Mouse (Mus musculus) lung, embryonic 14.5 days (tissue): ENCODE results near the gene Col4a4. TPM values are rescaled to one million over a fixed set of nuclear protein-coding genes. Genes with fewer than 3 reads are reported as not detected.

Source experiments
- ATAC-seq: fragments of 200-750 bp; cut with Nextera tagmentation; 2 replicates; pipeline ENCODE4 v1.8.0; 2017; ENCODE audit warnings: mild to moderate bottlenecking, moderate TSS enrichment, moderate library complexity; ENCODE audit not compliant: insufficient read depth
- DNase-seq: peaks from one replicate; pipeline ENCODE4 v3.0.0-alpha.2; 2015
- H3K27ac ChIP-seq: fragments of 300-500 bp; sonication (generic); 2 replicates; pipeline ENCODE4 v1.5.1; 2014; ENCODE audit warnings: low read depth, mild to moderate bottlenecking, moderate library complexity
- H3K27me3 ChIP-seq: fragments of 300-500 bp; sonication (generic); 2 replicates; pipeline ENCODE4 v1.6.1; 2014; ENCODE audit warnings: low read length, control low read depth; ENCODE audit not compliant: insufficient read depth
- H3K36me3 ChIP-seq: fragments of 300-500 bp; sonication (generic); 2 replicates; pipeline ENCODE4 v1.6.1; 2014; ENCODE audit warnings: control low read depth; ENCODE audit not compliant: insufficient read depth
- H3K4me1 ChIP-seq: fragments of 300-500 bp; sonication (generic); 2 replicates; pipeline ENCODE4 v1.6.1; 2014; ENCODE audit warnings: antibody characterized with exemption, control low read depth; ENCODE audit not compliant: insufficient read depth
- H3K4me2 ChIP-seq: fragments of 300-500 bp; sonication (generic); 2 replicates; pipeline ENCODE4 v1.6.1; 2014; ENCODE audit warnings: mild to moderate bottlenecking
- H3K4me3 ChIP-seq: fragments of 300-500 bp; sonication (generic); 2 replicates; pipeline ENCODE4 v1.5.1; 2014; ENCODE audit warnings: low read depth, low read length
- H3K9ac ChIP-seq: fragments of 300-500 bp; sonication (generic); 2 replicates; pipeline ENCODE4 v1.6.1; 2014
- H3K9me3 ChIP-seq: fragments of 300-500 bp; sonication (generic); 2 replicates; pipeline ENCODE4 v1.6.1; 2016; ENCODE audit warnings: low read depth, low read length, control low read depth
- CTCF ChIP-seq: IDR thresholded peaks from 2 replicates; pipeline ENCODE4 v1.5.1; 2016; ENCODE audit warnings: antibody characterized with exemption, low read depth
- WGBS: fragments of 180-500 bp; shearing (Covaris S2); extraction: QIAGEN DNeasy Blood & Tissue Kit; methylation state at CpG from one replicate; pipeline ENCODE4 v1.1.7; 2014; 5-methylcytosine and 5-hydroxymethylcytosine counted together
- polyA plus RNA-seq: library from polyadenylated mRNA; unstranded; fragments of >200 nt; fragmentation: Nextera tagmentation; extraction: Ambion mirVana; gene quantifications from 2 replicates; pipeline ENCODE4 v1.2.1, GENCODE M21; 2014

The Col4a4 gene
- polyA plus RNA-seq, 1 experiment from 2014 or later = 8.0 TPM

DNA sequence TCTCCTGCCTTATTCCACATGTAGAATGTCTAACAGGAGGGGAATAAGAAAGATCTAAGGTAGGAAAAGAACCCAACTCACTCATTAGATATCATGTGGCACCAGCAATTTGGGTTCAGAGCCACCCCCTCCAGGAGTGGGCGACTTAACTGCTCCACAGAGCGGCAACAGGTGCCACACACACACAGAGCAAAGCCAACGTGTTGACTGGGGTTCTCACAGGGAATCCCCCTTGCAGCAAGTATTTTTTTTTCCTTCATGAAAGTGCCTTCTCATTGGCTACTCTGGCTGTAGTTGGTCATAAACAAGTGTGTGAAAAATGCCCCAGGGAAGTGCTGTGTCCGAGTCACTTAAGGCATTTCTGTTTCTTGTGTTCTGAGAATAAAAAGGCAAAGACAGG is 143.1 kb downstream of the Col4a4 start:
- 69% methylated on average over 4 of the region's 4 CpGs for WGBS
- Histone ChIP-seq H3K27me3 (no peaks in the 10 kb centered on the region), H3K4me3 (no peak overlapping the region), H3K4me1 (no peaks in the 10 kb centered on the region), H3K9ac (no peak overlapping the region), H3K4me2 (no peak overlapping the region), H3K27ac (no peak overlapping the region), H3K36me3 (no peaks in the 10 kb centered on the region), H3K9me3 (no peaks in the 10 kb centered on the region)
- ATAC-seq (no peak), DNase-seq (no peak)
- no peak for TF ChIP-seq CTCF

DNA sequence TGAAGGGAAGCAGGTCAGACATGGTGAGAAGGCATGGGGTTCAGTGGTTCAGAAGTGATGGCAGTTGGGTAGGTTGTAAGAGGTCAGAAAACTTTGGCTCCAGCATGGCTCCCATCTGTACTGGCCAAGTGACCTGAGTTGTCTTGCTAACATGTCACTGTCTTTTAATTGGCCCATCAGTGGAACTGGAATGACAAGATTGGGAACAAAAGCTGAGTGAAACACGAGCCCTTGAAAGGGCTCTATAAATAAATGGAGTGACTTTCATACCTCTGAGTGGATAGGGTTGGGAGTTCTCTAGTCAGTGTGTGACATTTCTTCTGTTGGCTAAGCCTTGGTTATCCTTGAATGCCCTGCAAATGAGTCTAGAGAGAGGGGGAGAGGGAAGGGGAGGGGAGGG is 146.5 kb downstream of the Col4a4 start:
- no peaks in the 10 kb centered on the region for H3K27me3 ChIP-seq
- 45% methylated on average over 1 of the region's 1 CpGs for WGBS
- H3K4me3 ChIP-seq = no peak overlapping the region
- no peak for TF ChIP-seq CTCF
- H3K4me2 ChIP-seq = no peak overlapping the region
- no peaks in the 10 kb centered on the region for H3K9me3 ChIP-seq
- DNase-seq (no peak), ATAC-seq (no peak)
- no peaks in the 10 kb centered on the region for H3K36me3 ChIP-seq
- H3K9ac ChIP-seq = no peak overlapping the region
- H3K4me1 ChIP-seq = no peaks in the 10 kb centered on the region
- no peak overlapping the region for H3K27ac ChIP-seq

GRCm38 (mm10) chr1:82437273-82437672 is 149.4 kb downstream of the Col4a4 start:
- WGBS = 78% methylated on average over 3 of the region's 3 CpGs
- Histone ChIP-seq H3K27ac (no peak overlapping the region), H3K4me3 (no peak overlapping the region), H3K27me3 (no peaks in the 10 kb centered on the region), H3K9ac (no peak overlapping the region), H3K9me3 (no peaks in the 10 kb centered on the region), H3K36me3 (no peaks in the 10 kb centered on the region), H3K4me2 (no peak overlapping the region), H3K4me1 (no peaks in the 10 kb centered on the region)
- no peak for DNase-seq
- no peak for TF ChIP-seq CTCF
- ATAC-seq = no peak

- WGBS = 62% methylated on average over 5 of the region's 5 CpGs
- no peak for TF ChIP-seq CTCF
- Histone ChIP-seq H3K4me2 (no peak overlapping the region), H3K27me3 (no peaks in the 10 kb centered on the region), H3K9me3 (no peaks in the 10 kb centered on the region), H3K4me3 (no peak overlapping the region), H3K36me3 (no peaks in the 10 kb centered on the region), H3K4me1 (peaks cover 5% of the 10 kb centered on the region; the same call in 1 of the 2 replicates), H3K9ac (no peak overlapping the region), H3K27ac (no peak overlapping the region)
- DNase-seq = no peak
- no peak for ATAC-seq
Observed at GRCm38 (mm10) chr1:82433649-82434005, 153.0 kb downstream of the Col4a4 start.

- Histone ChIP-seq H3K4me1 (peaks cover 5% of the 10 kb centered on the region; the same call in 1 of the 2 replicates), H3K27ac (no peak overlapping the region; the same call in 1 of the 2 replicates), H3K4me2 (no peak overlapping the region), H3K27me3 (no peaks in the 10 kb centered on the region), H3K36me3 (no peaks in the 10 kb centered on the region), H3K9me3 (no peaks in the 10 kb centered on the region), H3K9ac (no peak overlapping the region), H3K4me3 (no peak overlapping the region)
- TF ChIP-seq CTCF = peak; percentile 94
- 58% methylated on average over 15 of the region's 15 CpGs for WGBS
- peak; percentile 70; the same call in 1 of the 2 replicates for ATAC-seq
- peak; percentile 91 for DNase-seq
Observed at GRCm38 (mm10) chr1:82432919-82433648, 153.6 kb downstream of the Col4a4 start.

- no peak overlapping the region for H3K4me2 ChIP-seq
- H3K9ac ChIP-seq = no peak overlapping the region
- H3K9me3 ChIP-seq = no peaks in the 10 kb centered on the region
- H3K27me3 ChIP-seq = no peaks in the 10 kb centered on the region
- H3K36me3 ChIP-seq = no peaks in the 10 kb centered on the region
- no peak for TF ChIP-seq CTCF
- peak; percentile 84 for ATAC-seq
- WGBS = 6% methylated on average over 1 of the region's 1 CpGs
- peaks cover 5% of the 10 kb centered on the region; the same call in 1 of the 2 replicates for H3K4me1 ChIP-seq
- DNase-seq = peak; percentile 81
- H3K4me3 ChIP-seq = no peak overlapping the region
- H3K27ac ChIP-seq = peak overlapping the region; percentile 75
Observed at GRCm38 (mm10) chr1:82429061-82429460, 157.6 kb downstream of the Col4a4 start.

DNA sequence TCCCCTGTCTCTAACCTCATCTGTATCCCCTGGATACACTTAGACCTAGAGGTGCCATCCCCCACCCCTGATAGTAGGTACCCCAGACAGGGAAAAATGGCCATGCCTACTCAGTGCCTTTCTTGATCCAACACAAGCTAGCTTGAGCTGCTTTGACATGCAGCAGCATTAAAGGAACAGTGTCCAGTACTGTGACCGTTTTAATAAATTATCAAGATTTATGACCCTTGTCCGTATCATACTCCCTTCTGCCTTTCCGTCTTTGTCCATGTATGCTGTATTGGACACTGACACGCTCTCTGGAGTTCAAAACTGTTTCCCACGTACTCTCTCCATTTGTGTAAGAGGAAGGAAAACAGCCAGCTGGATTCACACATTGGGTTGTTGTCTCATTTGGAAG is 158.9 kb downstream of the Col4a4 start:
- Histone ChIP-seq H3K27ac (no peak overlapping the region), H3K4me3 (no peak overlapping the region), H3K4me1 (peaks cover 5% of the 10 kb centered on the region; the same call in 1 of the 2 replicates), H3K4me2 (no peak overlapping the region), H3K36me3 (no peaks in the 10 kb centered on the region), H3K9ac (no peak overlapping the region), H3K27me3 (no peaks in the 10 kb centered on the region), H3K9me3 (no peaks in the 10 kb centered on the region)
- DNase-seq = no peak
- no peak for ATAC-seq
- 88% methylated on average over 5 of the region's 5 CpGs for WGBS
- no peak for TF ChIP-seq CTCF
